Mouse (Mus musculus): ENCODE measurements around the gene Mdk. TPM values are rescaled to one million over a fixed set of nuclear protein-coding genes. Genes with fewer than 3 reads are reported as not detected.
A peak's percentile ranks its signal among the peaks of the same experiment; 100 is the strongest.

Gene Mdk
- total RNA-seq, 2 experiments from 2014 or later = 0.12 to 0.86 TPM

DNA sequence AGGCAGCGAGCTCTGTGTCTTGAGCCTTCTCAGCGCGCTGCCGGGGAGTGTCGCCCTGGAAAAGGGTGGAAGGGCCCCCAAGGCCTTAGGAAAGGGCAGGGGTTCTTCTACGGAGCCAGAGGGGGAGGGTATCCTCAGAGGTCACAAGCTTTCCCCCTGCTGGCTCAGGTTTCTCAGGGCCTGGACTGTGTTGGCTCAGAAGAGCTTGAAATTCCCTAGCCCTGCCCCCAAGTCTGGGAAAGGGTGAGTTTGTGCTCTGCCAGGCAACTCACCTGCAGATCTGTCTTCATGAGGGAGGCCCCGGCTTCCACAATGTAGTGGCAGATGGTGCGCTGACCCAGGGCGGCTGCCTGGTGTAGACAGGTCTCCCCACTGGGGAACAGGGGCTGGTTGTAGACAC lies 1.4 kb upstream of the Mdk start:
- no peak for ATAC-seq (replicated peaks; ENCODE audit: poor library complexity)

- no peak for ATAC-seq (replicated peaks; ENCODE audit: poor library complexity)
Observed at GRCm38 (mm10) chr2:91932737-91933350, 747 bp upstream of the Mdk start.

GRCm38 (mm10) chr2:91931328-91932159 lies 553 bp downstream of the Mdk start:
- ATAC-seq (replicated peaks; ENCODE audit: poor library complexity) = no peak

- ATAC-seq (replicated peaks; ENCODE audit: poor library complexity) = no peak
Observed at GRCm38 (mm10) chr2:91930761-91931291, 1.3 kb downstream of the Mdk start.

- ATAC-seq (replicated peaks; ENCODE audit: poor library complexity) = peak; percentile 24; the same call in 1 of the 2 replicates
Observed at GRCm38 (mm10) chr2:91929936-91930335, 2.2 kb downstream of the Mdk start.

DNA sequence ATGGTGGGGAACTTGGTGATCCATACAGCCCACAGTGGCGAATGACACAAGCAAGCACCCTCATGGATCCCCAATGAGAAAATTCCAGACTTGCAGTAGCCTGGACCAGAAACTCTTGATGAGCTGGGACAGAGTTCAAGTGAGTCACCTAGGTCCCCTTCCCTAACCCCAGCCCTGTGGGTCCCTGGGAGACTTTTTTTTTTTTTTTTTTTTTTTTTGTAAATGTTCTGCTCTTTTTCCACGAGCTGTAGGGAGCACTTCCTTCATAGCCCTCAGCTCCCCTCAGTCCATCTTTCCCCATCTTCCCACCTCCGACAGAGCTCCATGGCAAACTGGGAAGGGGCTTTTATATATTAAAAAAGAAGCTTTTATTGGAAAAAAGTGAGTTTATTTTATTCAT lies 2.6 kb downstream of the Mdk start:
- ATAC-seq (replicated peaks; ENCODE audit: poor library complexity) = no peak

GRCm38 (mm10) chr2:91928534-91929350 lies 3.4 kb downstream of the Mdk start:
- no peak for ATAC-seq (replicated peaks; ENCODE audit: poor library complexity)

DNA sequence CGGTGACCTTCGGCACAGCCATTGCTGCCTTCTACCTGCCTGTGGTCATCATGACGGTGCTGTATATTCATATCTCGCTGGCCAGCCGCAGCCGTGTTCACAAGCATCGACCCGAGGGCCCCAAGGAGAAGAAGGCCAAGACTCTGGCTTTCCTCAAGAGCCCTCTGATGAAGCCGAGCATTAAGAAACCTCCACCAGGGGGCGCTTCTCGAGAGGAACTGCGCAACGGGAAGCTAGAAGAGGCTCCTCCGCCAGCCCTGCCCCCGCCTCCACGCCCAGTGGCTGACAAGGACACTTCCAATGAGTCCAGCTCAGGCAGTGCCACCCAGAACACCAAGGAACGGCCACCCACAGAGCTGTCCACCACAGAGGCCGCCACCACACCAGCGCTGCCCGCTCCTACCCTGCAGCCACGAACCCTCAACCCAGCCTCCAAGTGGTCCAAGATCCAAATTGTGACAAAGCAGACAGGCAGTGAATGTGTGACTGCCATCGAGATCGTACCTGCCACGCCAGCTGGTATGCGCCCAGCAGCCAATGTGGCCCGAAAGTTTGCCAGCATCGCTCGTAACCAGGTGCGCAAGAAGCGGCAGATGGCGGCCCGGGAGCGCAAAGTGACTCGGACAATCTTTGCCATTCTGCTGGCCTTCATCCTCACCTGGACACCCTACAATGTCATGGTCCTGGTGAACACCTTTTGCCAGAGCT lies 4.1 kb downstream of the Mdk start:
- ATAC-seq (replicated peaks; ENCODE audit: poor library complexity) = peak; percentile 49

- ATAC-seq (replicated peaks; ENCODE audit: poor library complexity) = no peak
Observed at GRCm38 (mm10) chr2:91926949-91927348, 5.1 kb downstream of the Mdk start, which contains the start of gene Chrm4. Chrm4 (plus strand) TSS chr2:91927249.

DNA sequence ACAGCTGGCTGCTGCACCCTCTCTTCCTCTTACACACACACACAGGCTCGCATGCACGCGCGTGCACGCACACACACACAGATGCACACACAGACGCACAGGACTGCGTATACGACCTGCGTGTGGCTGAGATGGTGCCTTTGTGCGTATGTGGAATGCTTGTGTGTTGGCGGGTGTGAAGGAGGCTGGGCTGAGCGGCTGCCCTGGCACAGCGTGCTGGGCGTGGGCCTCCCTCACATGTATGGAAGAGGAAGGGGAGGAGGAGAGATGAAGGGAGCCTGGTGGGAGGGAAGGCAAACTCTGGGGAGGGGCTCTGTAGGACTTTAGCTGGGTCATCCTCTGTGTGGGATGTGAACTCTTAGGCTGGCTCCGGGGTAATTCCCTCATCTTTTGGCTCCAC lies 6.7 kb downstream of the Mdk start:
- ATAC-seq (replicated peaks; ENCODE audit: poor library complexity) = no peak

DNA sequence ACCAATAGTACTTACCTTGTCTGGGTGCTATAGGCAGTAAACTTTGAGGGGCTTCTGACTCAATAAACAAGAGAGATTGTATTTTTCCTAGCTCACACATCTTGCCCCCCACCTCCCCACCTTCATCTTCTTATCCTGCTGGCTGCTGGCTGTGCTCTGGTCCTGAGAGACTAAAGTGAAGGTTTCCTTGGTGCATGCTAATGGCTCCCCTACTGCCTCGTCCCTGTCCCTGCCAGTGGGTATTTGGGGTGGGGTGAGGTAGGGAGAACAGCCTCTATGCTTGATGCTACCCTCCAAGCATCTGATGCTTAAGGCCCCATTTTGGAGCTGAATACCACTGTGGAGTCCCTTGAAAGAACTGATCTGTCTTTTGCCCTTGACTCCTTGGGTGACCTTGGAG lies 7.4 kb downstream of the Mdk start:
- no peak for ATAC-seq (replicated peaks; ENCODE audit: poor library complexity)

DNA sequence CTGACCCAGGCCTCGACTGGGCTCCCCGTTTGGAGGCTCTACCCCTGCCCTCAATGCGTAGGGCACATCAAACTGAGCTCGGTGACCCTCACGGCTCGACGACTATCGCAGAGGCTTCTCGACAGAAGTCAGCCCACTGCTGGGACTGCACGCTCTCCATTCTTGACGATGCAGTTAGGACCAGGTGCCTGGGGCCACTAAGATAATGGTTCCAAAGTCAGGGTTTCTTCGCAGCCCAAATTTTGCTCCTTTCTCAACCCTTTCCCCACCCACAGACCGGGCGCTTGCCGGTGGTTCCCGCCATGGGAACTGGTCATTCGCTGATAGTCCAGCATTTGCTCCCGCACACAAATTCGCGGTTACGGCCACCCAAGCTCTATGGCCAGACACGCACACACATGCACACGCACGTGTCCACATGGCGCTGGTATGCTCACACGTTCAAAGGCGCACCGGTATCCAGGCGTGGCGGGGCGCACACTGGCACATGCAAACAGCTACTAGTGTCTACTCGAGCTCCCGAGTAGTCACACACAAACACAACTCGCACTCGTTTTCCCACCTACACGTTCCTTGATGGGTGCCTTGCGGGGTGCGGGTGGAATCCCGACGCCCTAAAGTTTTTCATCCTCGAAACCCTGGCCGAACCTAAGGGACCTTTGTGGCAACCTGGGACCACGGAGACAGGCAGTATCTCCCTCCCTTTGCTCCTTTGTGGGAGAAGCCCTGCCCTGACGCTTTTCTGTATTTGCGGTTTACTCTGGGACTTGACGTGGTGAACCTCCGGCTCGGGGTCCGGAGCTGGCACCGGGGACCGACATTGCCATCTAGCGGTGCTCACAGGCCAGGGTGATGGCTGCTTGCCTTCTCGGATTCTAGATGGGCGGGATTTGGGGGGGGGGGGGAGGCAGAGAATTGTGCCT lies 8.4 kb downstream of the Mdk start:
- ATAC-seq (replicated peaks; ENCODE audit: poor library complexity) = peak; percentile 67

DNA sequence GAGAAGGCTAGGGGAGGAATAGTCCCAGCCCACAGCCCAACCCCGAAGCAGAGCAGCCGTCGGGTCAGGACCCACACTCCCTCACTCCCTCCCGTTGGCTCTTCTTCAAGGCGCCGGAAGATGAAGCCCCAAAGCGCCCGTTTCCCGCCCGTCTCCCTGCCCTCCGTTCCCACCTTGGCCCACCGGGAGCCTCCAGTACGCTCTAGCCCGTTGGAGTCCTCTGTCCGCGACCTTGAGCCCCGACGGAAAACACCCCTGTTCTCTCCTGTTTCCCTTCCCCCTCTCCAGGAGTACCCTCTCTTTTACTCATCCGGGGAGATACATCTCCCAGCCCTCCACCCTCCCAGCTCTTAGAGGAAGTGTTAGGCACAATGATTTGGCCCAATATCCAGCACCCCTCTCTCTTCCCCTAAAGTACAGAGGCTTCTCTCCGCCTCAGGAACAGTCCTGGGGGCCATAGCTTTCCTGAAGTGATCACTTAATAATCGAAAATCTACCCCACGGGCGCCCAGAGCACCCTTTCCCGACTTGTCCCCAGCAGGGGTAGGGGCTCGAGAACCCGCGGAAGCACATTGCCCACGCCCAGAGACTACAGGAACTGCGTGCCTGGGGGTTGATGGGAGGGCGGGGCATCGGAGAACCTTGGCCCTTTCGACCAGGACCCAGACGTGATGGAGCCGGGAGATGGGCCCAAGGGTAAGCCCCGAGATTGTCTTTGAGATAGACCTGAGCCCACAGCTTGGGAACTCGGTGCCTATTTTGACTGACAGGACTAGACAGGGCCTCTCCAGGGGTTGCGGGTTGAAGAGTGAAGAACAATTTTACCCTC lies 9.3 kb downstream of the Mdk start:
- no peak for ATAC-seq (replicated peaks; ENCODE audit: poor library complexity)

DNA sequence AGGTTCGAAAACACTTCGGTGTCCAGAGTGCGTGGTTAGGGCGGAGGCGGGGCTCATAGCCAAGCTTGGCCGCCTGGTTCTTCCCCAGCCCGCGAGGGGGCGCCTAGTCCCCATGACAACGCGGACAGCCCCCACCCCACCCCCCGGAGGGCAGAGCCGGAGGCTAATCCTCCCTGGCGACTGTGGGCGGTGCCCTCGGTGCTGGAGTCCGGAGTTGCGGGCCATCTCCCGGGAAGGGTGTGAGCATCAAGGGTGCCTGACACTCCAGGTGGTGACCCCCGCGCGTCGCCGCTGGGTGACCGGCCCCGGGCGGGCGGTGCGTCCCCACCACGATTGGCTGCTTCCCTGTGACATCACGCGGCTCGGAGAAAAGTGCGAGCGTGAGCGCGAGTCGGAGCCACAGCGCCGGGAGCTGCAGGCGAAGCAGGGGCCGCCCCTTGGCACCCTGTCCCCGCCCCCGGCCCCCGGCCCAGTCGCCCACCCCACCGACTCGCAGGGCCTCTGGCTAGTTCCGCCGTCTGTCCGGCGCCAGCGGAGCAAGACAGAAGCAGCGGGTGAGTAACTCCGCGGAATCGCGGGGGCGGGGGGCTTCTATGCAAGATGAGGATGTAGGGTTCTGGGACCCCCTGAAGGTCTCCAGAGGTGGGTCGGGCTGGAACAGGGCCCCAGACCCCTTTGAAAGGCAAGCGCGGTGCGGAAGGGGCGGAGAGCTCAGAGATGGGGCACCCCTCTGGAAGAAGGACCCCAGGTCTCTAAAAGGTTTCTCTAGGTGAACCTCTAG lies 10.1 kb downstream of the Mdk start:
- peak; percentile 11 for ATAC-seq (replicated peaks; ENCODE audit: poor library complexity)

DNA sequence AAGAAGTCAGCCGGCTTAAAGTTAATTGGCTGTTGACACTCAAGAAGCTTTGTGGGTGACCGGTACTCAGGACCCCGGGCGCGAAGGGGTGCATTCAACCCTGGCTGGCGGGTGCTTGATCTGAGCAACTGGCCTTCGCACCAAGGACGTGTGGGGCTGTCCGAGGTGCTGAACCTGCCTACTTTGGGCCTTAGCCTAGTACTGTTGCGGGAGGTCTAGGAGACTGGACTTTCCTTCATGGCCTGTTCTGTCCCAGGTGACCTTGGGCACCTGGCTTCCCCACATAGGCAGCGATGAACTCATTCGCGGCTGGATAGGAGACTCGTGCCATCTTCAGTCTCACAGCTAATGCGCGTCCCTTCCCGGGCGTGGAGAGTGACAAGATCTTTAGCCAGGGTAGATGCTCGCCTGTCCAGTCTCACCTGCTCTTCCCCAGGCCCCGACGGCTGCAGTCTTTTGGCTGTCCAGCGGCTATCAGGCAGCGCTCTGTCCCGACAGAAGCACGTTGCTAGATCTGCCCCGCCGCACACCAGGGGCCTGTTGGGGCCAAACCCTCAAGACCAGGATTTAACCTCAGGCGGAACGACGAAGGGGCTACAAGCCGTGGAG lies 10.8 kb downstream of the Mdk start:
- peak; percentile 47 for ATAC-seq (replicated peaks; ENCODE audit: poor library complexity)

- ATAC-seq (replicated peaks; ENCODE audit: poor library complexity) = no peak
Observed at GRCm38 (mm10) chr2:91920130-91920529, 12.0 kb downstream of the Mdk start.

DNA sequence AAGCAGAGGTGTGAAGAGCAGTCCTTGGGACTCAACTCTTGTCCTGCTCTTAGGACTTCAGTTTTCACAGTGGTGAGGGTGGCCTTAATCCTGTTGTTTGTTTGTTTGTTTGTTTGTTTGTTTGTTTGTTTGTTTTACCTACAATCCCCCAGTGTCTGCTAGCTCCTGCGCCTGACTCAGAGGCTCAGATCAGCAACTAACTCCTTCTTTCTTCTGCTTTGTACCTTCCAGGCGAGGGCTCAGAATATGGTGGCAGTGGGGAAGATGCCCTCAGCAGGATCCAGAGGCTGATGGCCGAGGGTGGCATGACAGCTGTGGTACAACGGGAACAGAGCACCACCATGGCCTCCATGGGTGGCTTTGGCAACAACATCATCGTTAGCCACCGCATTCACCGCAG lies 15.0 kb downstream of the Mdk start:
- ATAC-seq (replicated peaks; ENCODE audit: poor library complexity) = no peak

All from megakaryocyte progenitor cell, adult 5-6 weeks (primary cell).